Mouse (Mus musculus) lung, embryonic 16.5 days (tissue): ENCODE measurements around the gene Pls3. TPM values are rescaled to one million over a fixed set of nuclear protein-coding genes. Genes with fewer than 3 reads are reported as not detected.
"Not testable (repeated sequence)": the region's sequence is repeated elsewhere in the genome, so short reads cannot be mapped to it uniquely, and the experiment has no call there.

ENCODE experiments used
- ATAC-seq: fragments of 200-750 bp; cut with Nextera tagmentation; 2 replicates; pipeline ENCODE4 v1.8.0; 2017; ENCODE audit warnings: low read depth, mild to moderate bottlenecking, moderate library complexity
- H3K27ac ChIP-seq: fragments of 300-500 bp; sonication (generic); 2 replicates; pipeline ENCODE4 v1.5.1; 2014; ENCODE audit warnings: mild to moderate bottlenecking, control low read depth, low read length
- H3K27me3 ChIP-seq: fragments of 300-500 bp; sonication (generic); 2 replicates; pipeline ENCODE4 v1.6.1; 2014; ENCODE audit warnings: low read depth, low read length, mixed read lengths; ENCODE audit not compliant: control insufficient read depth, insufficient read depth
- H3K36me3 ChIP-seq: fragments of 300-500 bp; sonication (generic); 2 replicates; pipeline ENCODE4 v1.6.1; 2014; ENCODE audit warnings: low read length; ENCODE audit not compliant: control insufficient read depth, insufficient read depth
- H3K4me1 ChIP-seq: fragments of 300-500 bp; sonication (generic); replicated peaks from 2 replicates; pipeline ENCODE4 v1.6.1; 2014; ENCODE audit warnings: low read length, mixed read lengths; ENCODE audit not compliant: control insufficient read depth, insufficient read depth
- H3K4me2 ChIP-seq: fragments of 300-500 bp; sonication (generic); 2 replicates; pipeline ENCODE4 v1.6.1; 2014; ENCODE audit warnings: low read depth, low read length, control low read depth
- H3K4me3 ChIP-seq: fragments of 300-500 bp; sonication (generic); 2 replicates; pipeline ENCODE4 v1.5.1; 2014; ENCODE audit warnings: mild to moderate bottlenecking, low read length, control low read depth
- H3K9ac ChIP-seq: fragments of 300-500 bp; sonication (generic); 2 replicates; pipeline ENCODE4 v1.6.1; 2014; ENCODE audit warnings: low read length, control low read depth
- H3K9me3 ChIP-seq: fragments of 300-500 bp; sonication (generic); 2 replicates; pipeline ENCODE4 v1.6.1; 2016; ENCODE audit warnings: low read length; ENCODE audit not compliant: control insufficient read depth
- WGBS: fragments of 180-500 bp; shearing (Covaris S2); extraction: QIAGEN DNeasy Blood & Tissue Kit; methylation state at CpG from one replicate; pipeline ENCODE4 v1.1.7; 2014; 5-methylcytosine and 5-hydroxymethylcytosine counted together
- polyA plus RNA-seq: library from polyadenylated mRNA; unstranded; fragments of >200 nt; fragmentation: Nextera tagmentation; extraction: Ambion mirVana; gene quantifications from 2 replicates; pipeline ENCODE4 v1.2.1, GENCODE M21; 2015

Gene Pls3
- polyA plus RNA-seq, 1 experiment from 2014 or later, result 190 TPM

DNA sequence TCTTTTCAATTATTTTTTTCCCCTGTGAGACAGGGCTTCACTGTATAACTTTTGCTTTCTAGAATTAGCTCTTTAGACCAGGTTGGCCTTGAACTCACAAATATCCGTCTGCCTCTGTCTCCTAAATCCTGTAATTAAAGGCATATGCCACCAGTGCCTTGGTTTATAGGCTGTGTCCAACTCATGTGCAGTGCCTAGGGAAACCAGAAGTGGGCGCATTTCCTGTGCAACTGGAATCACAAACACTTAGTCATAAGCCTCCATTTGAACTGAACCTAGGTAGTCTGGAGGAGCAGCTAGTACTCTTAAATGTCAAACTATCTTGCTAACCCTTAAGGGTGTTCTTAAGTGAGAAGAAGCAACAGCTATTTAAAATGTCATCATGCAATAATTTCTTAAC lies 60.0 kb downstream of the Pls3 start:
- no peaks in the 10 kb centered on the region for H3K27me3 ChIP-seq
- no peak overlapping the region for H3K4me2 ChIP-seq
- 79% methylated on average over 2 of the region's 2 CpGs for WGBS
- no peak overlapping the region for H3K4me3 ChIP-seq
- no peak overlapping the region for H3K9ac ChIP-seq
- no peak overlapping the region for H3K27ac ChIP-seq
- no peak for ATAC-seq
- H3K36me3 ChIP-seq, result no peaks in the 10 kb centered on the region
- H3K9me3 ChIP-seq, result no peaks in the 10 kb centered on the region
- H3K4me1 ChIP-seq, result no peaks in the 10 kb centered on the region

DNA sequence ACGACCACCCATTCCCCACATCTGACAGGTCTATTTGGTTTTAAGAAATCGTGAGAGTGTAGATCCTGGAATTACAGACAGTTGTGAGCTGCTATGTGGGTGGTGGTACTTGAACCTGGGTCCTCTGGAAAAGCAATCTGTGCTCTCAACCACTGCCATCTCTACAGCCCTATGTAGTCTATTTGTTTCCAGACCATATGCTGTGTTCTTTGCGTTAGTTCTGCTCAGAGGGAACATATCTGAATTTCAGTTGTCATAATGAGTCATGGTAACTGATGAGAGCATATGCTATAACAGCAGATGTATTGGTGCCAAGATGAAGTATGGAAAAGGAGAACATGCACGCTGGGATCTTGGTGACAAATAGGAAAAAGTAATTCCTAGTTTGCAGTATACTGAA lies 60.9 kb downstream of the Pls3 start:
- Histone ChIP-seq H3K4me2 (no peak overlapping the region), H3K27ac (no peak overlapping the region), H3K27me3 (no peaks in the 10 kb centered on the region), H3K36me3 (no peaks in the 10 kb centered on the region), H3K4me3 (no peak overlapping the region), H3K9me3 (no peaks in the 10 kb centered on the region), H3K4me1 (no peaks in the 10 kb centered on the region), H3K9ac (no peak overlapping the region)
- 84% methylated on average over 4 of the region's 4 CpGs for WGBS
- ATAC-seq, result no peak

DNA sequence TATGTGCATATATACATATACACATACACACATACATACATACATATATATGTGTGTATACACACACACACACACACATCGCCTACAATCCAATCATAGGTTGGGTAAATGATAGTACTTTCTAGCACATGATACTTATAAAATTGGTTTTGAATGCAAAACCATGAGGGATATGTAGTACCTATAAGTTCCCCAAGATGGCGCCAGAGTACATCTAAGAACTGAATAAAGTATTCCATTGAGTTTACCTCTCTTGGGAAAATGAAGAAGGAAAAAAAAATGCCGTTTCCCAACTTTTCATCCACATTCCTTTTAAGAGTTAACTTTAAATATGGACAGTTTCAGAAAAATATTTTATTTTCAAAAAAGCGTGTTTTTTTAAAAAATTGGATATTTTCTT lies 78.4 kb downstream of the Pls3 start:
- Histone ChIP-seq H3K4me1 (no peaks in the 10 kb centered on the region), H3K4me2 (no peak overlapping the region), H3K9ac (no peak overlapping the region), H3K27me3 (no peaks in the 10 kb centered on the region), H3K27ac (no peak overlapping the region), H3K4me3 (no peak overlapping the region), H3K9me3 (no peaks in the 10 kb centered on the region), H3K36me3 (peaks cover 16% of the 10 kb centered on the region)
- WGBS, result 25% methylated on average over 4 of the region's 4 CpGs
- ATAC-seq, result no peak

DNA sequence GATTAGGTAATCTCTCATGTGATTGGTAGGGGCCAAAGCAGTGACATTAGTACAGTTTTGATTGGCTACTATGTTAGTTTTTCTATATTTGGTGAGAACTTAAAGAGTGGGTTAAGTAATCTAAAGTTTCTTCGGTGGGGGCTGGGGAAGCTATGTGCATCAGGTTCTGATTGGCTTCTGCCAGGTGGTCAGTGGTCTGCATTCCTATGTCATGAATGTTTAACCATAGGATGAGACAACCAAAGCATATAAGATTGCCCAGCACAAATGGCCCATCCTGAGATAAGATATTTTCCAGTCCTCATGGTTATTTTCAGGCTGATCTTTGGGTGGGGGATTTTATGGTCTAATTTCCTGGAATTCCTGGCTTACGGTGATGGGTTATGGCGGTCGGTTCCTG lies 95.2 kb downstream of the Pls3 start:
- H3K4me1 ChIP-seq, result no peaks in the 10 kb centered on the region
- no peak for ATAC-seq
- H3K27me3 ChIP-seq, result no peaks in the 10 kb centered on the region
- H3K4me2 ChIP-seq, result no peak overlapping the region
- no peaks in the 10 kb centered on the region for H3K9me3 ChIP-seq
- 88% methylated on average over 4 of the region's 4 CpGs for WGBS
- H3K9ac ChIP-seq, result no peak overlapping the region
- H3K36me3 ChIP-seq, result no peaks in the 10 kb centered on the region
- H3K27ac ChIP-seq, result no peak overlapping the region
- H3K4me3 ChIP-seq, result no peak overlapping the region

DNA sequence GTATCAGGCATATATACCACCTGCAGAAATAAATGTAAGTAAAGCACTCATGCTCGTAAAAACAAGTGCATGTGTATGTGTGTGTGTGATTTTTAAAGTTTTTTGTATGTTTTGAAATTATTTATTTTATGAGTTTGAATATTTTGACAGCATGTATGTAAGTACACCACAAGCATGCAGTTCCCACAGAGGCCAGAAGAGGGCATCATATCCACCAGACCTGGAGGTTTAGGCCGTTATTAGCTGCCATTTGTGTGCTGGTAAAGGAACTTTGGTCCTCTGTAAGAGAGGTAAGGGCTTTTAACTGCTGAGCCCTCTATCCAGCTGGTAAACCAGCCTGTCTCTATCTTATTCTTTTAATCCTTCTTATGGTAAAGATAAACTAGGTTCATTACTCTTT lies 97.5 kb downstream of the Pls3 start:
- Histone ChIP-seq H3K9me3 (no peaks in the 10 kb centered on the region), H3K27me3 (no peaks in the 10 kb centered on the region), H3K36me3 (no peaks in the 10 kb centered on the region), H3K4me1 (no peaks in the 10 kb centered on the region), H3K4me3 (no peak overlapping the region), H3K9ac (no peak overlapping the region), H3K27ac (no peak overlapping the region), H3K4me2 (no peak overlapping the region)
- 84% methylated on average over 2 of the region's 2 CpGs for WGBS
- no peak for ATAC-seq

DNA sequence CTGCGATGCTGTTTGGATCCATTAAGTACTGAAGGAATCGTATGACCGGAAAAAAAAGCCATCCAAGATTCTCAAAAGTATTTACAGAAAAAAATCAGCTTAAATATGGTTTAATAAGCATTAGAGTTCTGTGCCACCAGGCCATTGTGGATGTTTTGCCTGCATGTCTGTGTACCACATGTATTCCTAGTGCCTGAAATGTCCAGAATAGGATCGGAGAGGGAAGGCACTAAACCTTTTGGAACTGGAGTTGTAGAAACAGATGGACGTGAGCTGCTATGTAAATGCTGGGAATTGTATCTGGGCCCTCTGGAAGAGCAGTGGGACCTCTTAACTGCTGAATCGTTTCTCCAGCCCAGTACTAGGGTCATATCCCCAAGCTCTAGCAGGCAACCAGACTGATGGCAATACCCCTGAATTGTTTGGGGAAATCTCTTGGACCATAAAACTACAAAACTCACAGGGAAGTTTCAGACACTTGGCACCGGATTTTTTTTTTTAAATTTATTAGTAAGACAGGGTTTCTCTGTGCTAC lies 110.1 kb downstream of the Pls3 start:
- Histone ChIP-seq H3K4me3 (peak overlapping the region; percentile 64), H3K4me2 (peak overlapping the region; percentile 60), H3K9me3 (no peaks in the 10 kb centered on the region), H3K36me3 (no peaks in the 10 kb centered on the region), H3K27me3 (no peaks in the 10 kb centered on the region), H3K4me1 (no peaks in the 10 kb centered on the region), H3K9ac (peak overlapping the region; percentile 71), H3K27ac (peak overlapping the region; percentile 24; the same call in 1 of the 2 replicates)
- 28% methylated on average over 7 of the region's 7 CpGs for WGBS
- peak; percentile 39; the same call in 1 of the 2 replicates for ATAC-seq

DNA sequence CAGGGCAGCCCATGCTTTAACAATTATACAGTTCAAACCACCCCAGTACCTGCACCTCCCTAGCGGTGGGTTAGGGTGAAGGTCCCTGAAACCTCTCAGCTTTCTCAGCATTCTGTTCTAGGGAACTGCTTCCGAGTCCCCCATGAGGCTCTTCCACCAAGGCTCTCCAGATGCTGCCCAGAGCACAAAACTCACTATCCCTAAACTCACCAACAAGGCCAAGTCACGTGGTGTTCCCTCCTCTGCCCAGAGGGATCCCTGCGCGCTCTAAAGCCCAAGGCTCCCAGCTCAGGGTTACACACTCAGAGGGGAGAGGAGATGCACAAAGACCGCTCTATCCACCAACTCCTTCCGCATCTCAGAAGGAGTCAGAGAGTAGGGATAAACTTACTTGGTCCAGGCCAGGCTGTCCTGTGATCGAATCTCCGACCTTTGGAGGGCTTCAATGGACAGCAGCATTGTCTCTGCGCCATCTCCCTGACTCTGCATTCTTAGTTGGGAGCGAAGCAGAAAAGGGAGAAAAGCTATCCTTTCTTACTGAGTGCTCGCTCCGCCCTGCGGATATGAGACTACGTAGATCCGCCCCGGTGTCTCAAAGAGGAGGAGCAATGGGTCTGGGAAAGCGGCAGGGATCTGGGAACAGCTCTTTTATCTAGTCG lies 110.7 kb downstream of the Pls3 start:
- ATAC-seq, result peak; percentile 96
- H3K9ac ChIP-seq, result peak overlapping the region; percentile 71
- H3K4me3 ChIP-seq, result peak overlapping the region; percentile 64
- no peaks in the 10 kb centered on the region for H3K9me3 ChIP-seq
- no peaks in the 10 kb centered on the region for H3K36me3 ChIP-seq
- no peaks in the 10 kb centered on the region for H3K4me1 ChIP-seq
- peak overlapping the region; percentile 91 for H3K27ac ChIP-seq
- peak overlapping the region; percentile 60 for H3K4me2 ChIP-seq
- 13% methylated on average over 17 of the region's 19 CpGs for WGBS
- H3K27me3 ChIP-seq, result no peaks in the 10 kb centered on the region

DNA sequence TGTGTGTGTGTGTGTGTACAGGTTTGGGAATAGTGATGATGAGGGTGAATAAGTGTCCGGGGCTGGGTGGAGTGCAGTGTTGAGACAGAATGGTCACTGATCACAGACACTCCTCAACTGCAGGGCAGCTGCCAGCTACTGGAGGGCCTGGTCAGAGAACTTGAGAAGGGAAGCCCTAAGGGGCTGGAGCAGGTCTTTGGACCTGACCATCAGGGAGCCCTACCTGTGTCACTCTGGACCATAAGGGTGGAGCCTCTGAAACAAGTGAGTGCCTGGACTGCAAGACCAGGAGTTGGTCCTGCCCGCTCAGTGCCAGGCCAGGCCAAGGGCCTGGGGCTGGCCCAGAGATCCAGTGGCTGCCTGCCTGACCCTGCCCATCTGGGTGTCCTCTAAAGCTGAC lies 115.5 kb downstream of the Pls3 start:
- not testable (repeated sequence) for ATAC-seq, H3K4me2 ChIP-seq, H3K27me3 ChIP-seq, H3K9me3 ChIP-seq, H3K9ac ChIP-seq, H3K4me1 ChIP-seq, H3K27ac ChIP-seq, H3K4me3 ChIP-seq, H3K36me3 ChIP-seq
- WGBS, result 68% methylated on average over 2 of the region's 2 CpGs

DNA sequence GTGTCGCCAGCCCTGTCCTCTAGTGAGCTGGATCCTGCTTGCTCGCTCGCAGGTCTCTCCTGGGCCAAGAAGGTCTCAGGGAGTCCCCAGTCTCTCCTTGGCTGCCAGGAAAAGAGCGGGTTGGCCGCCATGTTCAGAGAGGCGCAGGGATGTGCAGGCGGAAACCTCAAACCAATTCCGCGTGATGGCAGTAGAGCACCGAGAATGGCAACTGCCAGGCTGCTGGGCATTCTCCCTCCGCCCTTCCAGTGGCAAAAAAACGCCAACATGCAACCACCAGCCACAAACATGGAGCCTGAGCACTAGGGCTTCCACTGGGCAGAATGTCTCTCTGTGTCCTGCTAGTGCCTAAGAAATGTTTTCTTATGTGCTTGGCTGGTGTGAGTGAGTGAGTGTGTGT lies 115.9 kb downstream of the Pls3 start:
- H3K27ac ChIP-seq, H3K9me3 ChIP-seq, H3K9ac ChIP-seq, H3K36me3 ChIP-seq, H3K4me1 ChIP-seq, H3K4me2 ChIP-seq, H3K4me3 ChIP-seq, ATAC-seq, H3K27me3 ChIP-seq: not testable (repeated sequence)
- 66% methylated on average over 12 of the region's 12 CpGs for WGBS
